Mouse (Mus musculus): ENCODE results near the gene Arl13b. TPM values are rescaled to one million over a fixed set of nuclear protein-coding genes. Genes with fewer than 3 reads are reported as not detected.

Gene Arl13b
- 16.0 and 17.0 TPM in 2 replicates for polyA plus RNA-seq (2016; fragmentation: Nextera tagmentation; extraction: Ambion mirVana)

GRCm38 (mm10) chr16:62846498-62847312 is at the start of gene Arl13b:
Arl13b (minus strand) TSS chr16:62847040.
- Histone ChIP-seq H3K4me3 (peak within 1 kb of the TSS; percentile 91), H3K27me3 (ENCODE audit: low read depth, poor library complexity, severe bottlenecking) (no peaks in the 10 kb centered on the region), H3K4me1 (peaks cover 23% of the 10 kb centered on the region), H3K36me3 (no peaks in the 10 kb centered on the region), H3K27ac (replicated peaks) (peak within 1 kb of the TSS; percentile 89), H3K9me3 (replicated peaks) (no peaks in the 10 kb centered on the region)
- peak; percentile 93 for DNase-seq (ENCODE audit: low spot score)
- WGBS = under 1% methylated on average over 51 of the region's 52 CpGs

GRCm38 (mm10) chr16:62895824-62896223 is 49.0 kb upstream of the Arl13b start:
- no peak for DNase-seq (ENCODE audit: low spot score)
- no peaks in the 10 kb centered on the region for H3K36me3 ChIP-seq
- WGBS = 88% methylated on average over 3 of the region's 3 CpGs
- H3K4me3 ChIP-seq = no peak overlapping the region
- H3K9me3 ChIP-seq (replicated peaks) = no peaks in the 10 kb centered on the region
- no peak overlapping the region for H3K27ac ChIP-seq (replicated peaks)
- H3K27me3 ChIP-seq (ENCODE audit: low read depth, poor library complexity, severe bottlenecking) = no peaks in the 10 kb centered on the region
- H3K4me1 ChIP-seq = no peaks in the 10 kb centered on the region

- H3K27me3 ChIP-seq (ENCODE audit: low read depth, poor library complexity, severe bottlenecking) = no peaks in the 10 kb centered on the region
- H3K4me1 ChIP-seq = peaks cover 7% of the 10 kb centered on the region
- no peaks in the 10 kb centered on the region; the same call in 1 of the 2 replicates for H3K9me3 ChIP-seq (replicated peaks)
- H3K27ac ChIP-seq (replicated peaks) = no peak overlapping the region
- 85% methylated on average over 6 of the region's 6 CpGs for WGBS
- no peak for DNase-seq (ENCODE audit: low spot score)
- no peaks in the 10 kb centered on the region for H3K36me3 ChIP-seq
- no peak overlapping the region for H3K4me3 ChIP-seq
Observed at GRCm38 (mm10) chr16:62874065-62874464, 27.2 kb upstream of the Arl13b start.

- Histone ChIP-seq H3K4me3 (no peak overlapping the region), H3K4me1 (peaks cover 7% of the 10 kb centered on the region), H3K36me3 (no peaks in the 10 kb centered on the region), H3K27ac (replicated peaks) (no peak overlapping the region), H3K9me3 (replicated peaks) (no peaks in the 10 kb centered on the region; the same call in 1 of the 2 replicates), H3K27me3 (ENCODE audit: low read depth, poor library complexity, severe bottlenecking) (no peaks in the 10 kb centered on the region)
- no peak for DNase-seq (ENCODE audit: low spot score)
- WGBS = 78% methylated on average over 4 of the region's 4 CpGs
Observed at GRCm38 (mm10) chr16:62873180-62873579, 26.3 kb upstream of the Arl13b start.

GRCm38 (mm10) chr16:62872688-62873117 is 25.9 kb upstream of the Arl13b start:
- H3K4me3 ChIP-seq = no peak overlapping the region
- H3K36me3 ChIP-seq = no peaks in the 10 kb centered on the region
- no peaks in the 10 kb centered on the region; the same call in 1 of the 2 replicates for H3K9me3 ChIP-seq (replicated peaks)
- H3K27ac ChIP-seq (replicated peaks) = no peak overlapping the region; the same call in 1 of the 2 replicates
- no peaks in the 10 kb centered on the region for H3K27me3 ChIP-seq (ENCODE audit: low read depth, poor library complexity, severe bottlenecking)
- DNase-seq (ENCODE audit: low spot score) = no peak
- 66% methylated on average over 5 of the region's 5 CpGs for WGBS
- peaks cover 7% of the 10 kb centered on the region for H3K4me1 ChIP-seq

GRCm38 (mm10) chr16:62861455-62861854 is 14.6 kb upstream of the Arl13b start:
- Histone ChIP-seq H3K4me1 (no peaks in the 10 kb centered on the region), H3K27ac (replicated peaks) (no peak overlapping the region), H3K27me3 (ENCODE audit: low read depth, poor library complexity, severe bottlenecking) (no peaks in the 10 kb centered on the region), H3K36me3 (no peaks in the 10 kb centered on the region), H3K9me3 (replicated peaks) (no peaks in the 10 kb centered on the region), H3K4me3 (no peak overlapping the region)
- WGBS = 79% methylated on average over 6 of the region's 6 CpGs
- no peak for DNase-seq (ENCODE audit: low spot score)

- no peaks in the 10 kb centered on the region for H3K27me3 ChIP-seq (ENCODE audit: low read depth, poor library complexity, severe bottlenecking)
- no peaks in the 10 kb centered on the region for H3K36me3 ChIP-seq
- no peak overlapping the region for H3K4me3 ChIP-seq
- 96% methylated on average over 1 of the region's 1 CpGs for WGBS
- no peak for DNase-seq (ENCODE audit: low spot score)
- H3K27ac ChIP-seq (replicated peaks) = no peak overlapping the region
- no peaks in the 10 kb centered on the region for H3K9me3 ChIP-seq (replicated peaks)
- no peaks in the 10 kb centered on the region for H3K4me1 ChIP-seq
Observed at GRCm38 (mm10) chr16:62860140-62860539, 13.3 kb upstream of the Arl13b start.

GRCm38 (mm10) chr16:62858018-62858417 is 11.2 kb upstream of the Arl13b start:
- Histone ChIP-seq H3K36me3 (no peaks in the 10 kb centered on the region), H3K27ac (replicated peaks) (no peak overlapping the region), H3K4me3 (no peak overlapping the region), H3K27me3 (ENCODE audit: low read depth, poor library complexity, severe bottlenecking) (no peaks in the 10 kb centered on the region), H3K9me3 (replicated peaks) (no peaks in the 10 kb centered on the region), H3K4me1 (peaks cover 13% of the 10 kb centered on the region; the same call in 1 of the 2 replicates)
- 92% methylated on average over 1 of the region's 1 CpGs for WGBS
- DNase-seq (ENCODE audit: low spot score) = no peak

GRCm38 (mm10) chr16:62857498-62857897 is 10.7 kb upstream of the Arl13b start:
- H3K36me3 ChIP-seq = no peaks in the 10 kb centered on the region
- peaks cover 13% of the 10 kb centered on the region; the same call in 1 of the 2 replicates for H3K4me1 ChIP-seq
- no peak overlapping the region for H3K4me3 ChIP-seq
- no peak overlapping the region for H3K27ac ChIP-seq (replicated peaks)
- no peak for DNase-seq (ENCODE audit: low spot score)
- no peaks in the 10 kb centered on the region for H3K27me3 ChIP-seq (ENCODE audit: low read depth, poor library complexity, severe bottlenecking)
- WGBS = 90% methylated on average over 2 of the region's 2 CpGs
- H3K9me3 ChIP-seq (replicated peaks) = no peaks in the 10 kb centered on the region

- Histone ChIP-seq H3K27me3 (ENCODE audit: low read depth, poor library complexity, severe bottlenecking) (no peaks in the 10 kb centered on the region), H3K4me3 (no peak overlapping the region), H3K27ac (replicated peaks) (no peak overlapping the region), H3K4me1 (peaks cover 13% of the 10 kb centered on the region; the same call in 1 of the 2 replicates), H3K9me3 (replicated peaks) (no peaks in the 10 kb centered on the region), H3K36me3 (no peaks in the 10 kb centered on the region)
- 90% methylated on average over 2 of the region's 2 CpGs for WGBS
- DNase-seq (ENCODE audit: low spot score) = no peak
Observed at GRCm38 (mm10) chr16:62856273-62856672, 9.4 kb upstream of the Arl13b start.

GRCm38 (mm10) chr16:62855385-62855784 is 8.5 kb upstream of the Arl13b start:
- Histone ChIP-seq H3K27me3 (ENCODE audit: low read depth, poor library complexity, severe bottlenecking) (no peaks in the 10 kb centered on the region), H3K4me3 (no peak overlapping the region), H3K9me3 (replicated peaks) (no peaks in the 10 kb centered on the region), H3K4me1 (peaks cover 13% of the 10 kb centered on the region; the same call in 1 of the 2 replicates), H3K36me3 (no peaks in the 10 kb centered on the region), H3K27ac (replicated peaks) (no peak overlapping the region)
- no peak for DNase-seq (ENCODE audit: low spot score)
- WGBS = 85% methylated on average over 6 of the region's 6 CpGs

GRCm38 (mm10) chr16:62854191-62855068 is 7.6 kb upstream of the Arl13b start, which contains the start of gene Pros1:
Pros1 (plus strand) TSS chr16:62854307.
- Histone ChIP-seq H3K27me3 (ENCODE audit: low read depth, poor library complexity, severe bottlenecking) (no peaks in the 10 kb centered on the region), H3K4me1 (peaks cover 13% of the 10 kb centered on the region; the same call in 1 of the 2 replicates), H3K9me3 (replicated peaks) (no peaks in the 10 kb centered on the region), H3K4me3 (peak within 1 kb of the TSS; percentile 71), H3K36me3 (no peaks in the 10 kb centered on the region), H3K27ac (replicated peaks) (peak within 1 kb of the TSS; percentile 91)
- WGBS = 4% methylated on average over 41 of the region's 42 CpGs
- peak; percentile 74 for DNase-seq (ENCODE audit: low spot score)

Data from midbrain, embryonic 10.5 days (tissue).